Mouse (Mus musculus): ENCODE data around the gene Ap4b1. TPM values are rescaled to one million over a fixed set of nuclear protein-coding genes. Genes with fewer than 3 reads are reported as not detected.
A peak's percentile ranks its signal among the peaks of the same experiment; 100 is the strongest.
"Not testable (repeated sequence)": the region's sequence is repeated elsewhere in the genome, so short reads cannot be mapped to it uniquely, and the experiment has no call there.

Gene Ap4b1
- polyA plus RNA-seq, 1 experiment from 2014 or later = 5.2 TPM

DNA sequence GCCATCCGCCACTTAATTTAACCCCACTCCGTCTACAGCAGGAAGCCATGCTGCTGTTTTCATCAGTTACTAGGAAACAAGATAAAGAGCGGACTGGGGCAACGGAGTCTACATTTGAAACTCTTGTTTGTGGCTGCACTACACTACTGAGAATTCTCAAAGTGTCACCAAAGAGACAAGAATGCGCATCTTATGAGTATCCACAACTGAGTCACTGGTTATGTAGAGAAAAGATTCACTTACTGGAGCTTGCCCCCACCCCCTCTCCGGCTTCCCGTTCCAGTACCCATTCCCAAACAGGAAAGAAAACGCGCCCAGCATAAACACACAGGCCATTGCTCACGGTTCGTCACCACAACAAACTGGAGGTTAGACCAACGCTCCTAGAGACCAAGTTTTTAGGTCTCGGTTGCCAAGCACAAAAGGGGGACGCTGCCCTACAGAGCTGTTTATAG lies 19.4 kb upstream of the Ap4b1 start:
- H3K36me3 ChIP-seq (ENCODE audit: inconsistent target) = no peaks in the 10 kb centered on the region
- H3K4me3 ChIP-seq (ENCODE audit: inconsistent target) = peak overlapping the region; percentile 88
- under 1% methylated on average over 14 of the region's 14 CpGs for WGBS (ENCODE audit: missing documents)
- peak overlapping the region; percentile 60 for H3K27ac ChIP-seq
- H3K79me2 ChIP-seq (ENCODE audit: inconsistent target) = peaks cover 58% of the 10 kb centered on the region

DNA sequence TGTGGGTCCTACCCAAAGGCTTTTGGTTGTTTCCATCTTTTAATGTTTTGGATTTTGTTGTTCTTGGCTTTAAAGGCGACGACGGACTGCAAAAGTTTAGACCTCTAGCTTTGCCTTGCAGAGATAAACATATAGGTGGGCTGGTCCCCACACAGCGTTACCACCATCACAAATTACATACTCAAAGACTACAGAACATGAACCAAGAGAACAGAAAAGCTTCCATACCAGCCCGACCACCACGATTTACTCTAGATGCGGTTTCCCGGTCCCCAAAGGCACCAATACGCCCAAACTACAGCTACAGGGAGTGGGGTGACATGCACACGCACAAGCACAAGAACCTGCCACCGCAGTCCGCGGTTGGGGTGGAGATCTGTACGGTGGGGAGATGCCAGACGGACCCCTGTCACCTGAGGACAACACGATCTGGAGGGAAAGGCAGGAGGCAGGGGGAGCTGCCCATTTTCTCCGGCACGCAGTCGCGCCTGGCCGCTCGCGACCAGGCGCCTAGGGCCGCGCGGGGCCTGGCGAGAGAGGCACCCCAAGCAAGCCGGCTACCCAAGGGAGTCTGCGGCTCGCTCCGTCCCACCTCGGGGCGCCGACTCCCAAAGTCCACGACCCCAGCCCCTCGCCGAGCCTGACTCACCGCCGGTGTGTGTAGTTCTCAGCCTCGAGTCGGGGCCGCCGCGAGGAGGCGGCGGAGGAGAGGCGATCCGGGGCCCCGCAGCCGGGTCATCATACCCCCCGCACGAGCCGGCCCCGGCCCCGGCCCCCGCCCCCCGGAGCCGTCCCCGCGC lies 18.8 kb upstream of the Ap4b1 start:
- H3K36me3 ChIP-seq (ENCODE audit: inconsistent target) = no peaks in the 10 kb centered on the region
- under 1% methylated on average over 47 of the region's 61 CpGs for WGBS (ENCODE audit: missing documents)
- H3K4me3 ChIP-seq (ENCODE audit: inconsistent target) = peak overlapping the region; percentile 88
- peak overlapping the region; percentile 60 for H3K27ac ChIP-seq
- H3K79me2 ChIP-seq (ENCODE audit: inconsistent target) = peaks cover 51% of the 10 kb centered on the region

DNA sequence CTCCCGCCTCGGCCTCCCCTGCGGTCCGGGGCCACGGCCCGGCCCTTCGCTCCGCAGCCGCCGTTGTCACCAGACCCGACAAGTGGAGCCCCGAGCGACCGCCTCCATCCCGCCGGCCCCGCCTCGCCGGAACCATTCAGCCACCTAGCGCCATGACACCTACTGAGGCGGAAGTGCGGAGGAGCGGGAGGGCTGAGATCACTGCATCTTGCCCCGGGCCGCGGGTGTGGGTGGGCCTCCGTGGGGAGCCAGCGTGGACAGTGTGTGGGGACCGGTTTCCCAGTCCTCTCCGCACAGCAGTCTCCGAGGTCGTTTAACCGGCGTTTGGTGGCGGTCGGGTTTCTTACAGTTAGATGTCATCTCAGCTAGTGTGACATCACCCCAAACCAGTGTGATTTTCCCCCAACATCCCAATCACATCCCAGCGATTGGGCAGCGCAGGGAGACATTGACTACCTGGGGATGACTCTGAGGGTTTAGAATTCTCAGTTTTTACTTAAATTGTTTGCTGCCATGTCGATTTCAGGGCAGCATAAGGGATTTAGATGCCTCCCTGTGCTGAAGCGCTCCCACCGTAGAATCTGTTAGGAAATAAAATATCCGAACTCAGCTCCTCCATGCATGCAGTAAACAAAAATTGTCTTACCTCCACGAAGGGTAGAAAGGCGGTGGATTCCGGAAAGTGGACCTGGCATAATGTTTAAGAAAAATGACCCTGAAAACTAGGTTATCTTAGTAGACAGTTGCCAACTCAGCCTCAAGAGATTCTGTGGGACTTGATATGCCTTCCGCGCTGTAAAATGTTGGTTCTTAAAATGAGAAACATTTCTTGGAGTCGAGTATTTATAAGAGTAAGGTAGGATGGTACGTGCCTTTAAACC lies 17.9 kb upstream of the Ap4b1 start, which contains the start of gene Hipk1:
Gene Hipk1, minus strand, starts transcription at position 334 of the 881 bp plus-strand sequence.
- H3K79me2 ChIP-seq (ENCODE audit: inconsistent target) = peaks cover 42% of the 10 kb centered on the region
- WGBS (ENCODE audit: missing documents) = 18% methylated on average over 42 of the region's 49 CpGs
- H3K4me3 ChIP-seq (ENCODE audit: inconsistent target) = peak within 1 kb of the TSS; percentile 88
- H3K36me3 ChIP-seq (ENCODE audit: inconsistent target) = no peaks in the 10 kb centered on the region
- H3K27ac ChIP-seq = peak within 1 kb of the TSS; percentile 61

DNA sequence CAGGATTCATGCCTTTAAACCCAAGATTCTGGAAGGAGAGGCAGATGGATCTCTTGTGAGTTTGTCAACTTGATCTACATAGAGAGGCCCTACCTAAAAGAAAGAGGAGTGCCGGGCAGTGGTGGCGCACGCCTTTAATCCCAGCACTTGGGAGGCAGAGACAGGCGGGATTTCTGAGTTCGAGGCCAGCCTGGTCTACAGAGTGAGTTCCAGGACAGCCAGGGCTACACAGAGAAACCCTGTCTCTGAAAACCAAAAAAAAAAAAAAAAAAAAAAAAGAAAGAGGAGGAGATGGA lies 17.3 kb upstream of the Ap4b1 start:
- 96% methylated on average over 3 of the region's 5 CpGs for WGBS (ENCODE audit: missing documents)
- H3K4me3 ChIP-seq (ENCODE audit: inconsistent target) = not testable (repeated sequence)

DNA sequence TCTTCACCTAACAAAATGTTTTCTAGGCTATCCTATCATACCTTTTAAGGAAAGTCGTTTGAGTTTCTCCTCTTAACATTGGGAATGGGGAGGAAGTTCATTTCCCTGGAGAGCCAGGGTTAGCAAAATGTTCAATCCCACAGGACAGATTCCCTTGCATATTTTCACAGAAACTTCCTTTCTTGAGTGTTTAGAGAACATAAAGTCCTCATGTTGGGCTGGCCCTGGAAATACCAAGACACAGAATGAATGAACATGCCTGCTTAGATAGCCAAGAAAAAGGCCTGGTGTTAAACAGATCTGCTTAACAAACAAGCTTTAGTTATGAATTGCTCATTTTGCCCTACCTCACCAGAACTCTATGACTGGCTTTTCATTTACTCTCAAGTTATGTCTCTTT lies 16.8 kb upstream of the Ap4b1 start:
- Histone ChIP-seq H3K4me3 (ENCODE audit: inconsistent target) (no peak overlapping the region), H3K36me3 (ENCODE audit: inconsistent target) (no peaks in the 10 kb centered on the region), H3K27ac (no peak overlapping the region), H3K79me2 (ENCODE audit: inconsistent target) (peaks cover 31% of the 10 kb centered on the region)
- WGBS (ENCODE audit: missing documents) = 71% methylated on average over 1 of the region's 1 CpGs

More for the DNA sequence above, 17.3 kb upstream of the Ap4b1 start:
- H3K79me2 ChIP-seq (ENCODE audit: inconsistent target) = peaks cover 36% of the 10 kb centered on the region
- H3K36me3 ChIP-seq (ENCODE audit: inconsistent target); H3K27ac ChIP-seq: not testable (repeated sequence)

DNA sequence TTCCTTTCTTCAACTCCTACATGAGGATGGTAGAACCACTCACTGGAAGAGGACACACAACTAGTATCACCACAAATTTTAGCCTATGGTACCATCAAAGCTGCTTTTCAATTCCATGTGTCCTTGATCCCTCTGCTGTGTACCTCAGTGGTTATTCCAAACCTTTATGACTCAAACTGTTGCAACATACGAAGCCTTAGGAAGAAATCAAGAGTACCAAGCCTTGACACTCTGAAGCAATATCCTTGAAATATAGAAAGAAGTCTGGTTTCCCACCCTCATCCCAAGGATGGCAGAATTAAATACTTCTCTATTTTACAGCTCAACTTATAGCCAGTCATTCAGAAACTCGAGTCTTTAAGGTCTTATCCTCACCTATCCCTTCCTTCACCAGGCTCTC lies 12.9 kb upstream of the Ap4b1 start:
- no peaks in the 10 kb centered on the region for H3K79me2 ChIP-seq (ENCODE audit: inconsistent target)
- no peaks in the 10 kb centered on the region for H3K36me3 ChIP-seq (ENCODE audit: inconsistent target)
- H3K27ac ChIP-seq = no peak overlapping the region
- WGBS (ENCODE audit: missing documents) = 35% methylated on average over 2 of the region's 2 CpGs
- no peak overlapping the region for H3K4me3 ChIP-seq (ENCODE audit: inconsistent target)

DNA sequence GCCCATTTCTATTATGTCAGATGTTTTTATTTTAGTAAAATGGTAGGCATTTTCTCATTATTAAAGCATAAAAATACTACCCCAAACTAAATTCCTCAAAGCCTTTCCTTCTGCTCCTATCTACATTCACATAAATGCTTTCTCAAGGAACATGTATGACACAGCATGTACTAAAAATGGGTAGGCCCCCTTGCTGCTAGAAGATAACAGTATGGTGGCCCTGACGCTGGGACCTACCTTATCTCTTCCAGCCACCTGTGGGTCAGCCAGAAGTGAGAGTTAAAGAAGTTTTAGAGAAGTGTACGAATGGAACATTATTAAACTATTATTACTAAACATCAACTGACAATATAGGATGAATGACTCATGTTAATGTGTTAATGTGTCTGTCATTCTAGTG lies 9.8 kb upstream of the Ap4b1 start:
- Histone ChIP-seq H3K4me3 (ENCODE audit: inconsistent target) (no peak overlapping the region), H3K27ac (no peak overlapping the region), H3K36me3 (ENCODE audit: inconsistent target) (no peaks in the 10 kb centered on the region; the same call in 1 of the 2 replicates), H3K79me2 (ENCODE audit: inconsistent target) (peaks cover 12% of the 10 kb centered on the region; the same call in 1 of the 2 replicates)
- 43% methylated on average over 2 of the region's 2 CpGs for WGBS (ENCODE audit: missing documents)

DNA sequence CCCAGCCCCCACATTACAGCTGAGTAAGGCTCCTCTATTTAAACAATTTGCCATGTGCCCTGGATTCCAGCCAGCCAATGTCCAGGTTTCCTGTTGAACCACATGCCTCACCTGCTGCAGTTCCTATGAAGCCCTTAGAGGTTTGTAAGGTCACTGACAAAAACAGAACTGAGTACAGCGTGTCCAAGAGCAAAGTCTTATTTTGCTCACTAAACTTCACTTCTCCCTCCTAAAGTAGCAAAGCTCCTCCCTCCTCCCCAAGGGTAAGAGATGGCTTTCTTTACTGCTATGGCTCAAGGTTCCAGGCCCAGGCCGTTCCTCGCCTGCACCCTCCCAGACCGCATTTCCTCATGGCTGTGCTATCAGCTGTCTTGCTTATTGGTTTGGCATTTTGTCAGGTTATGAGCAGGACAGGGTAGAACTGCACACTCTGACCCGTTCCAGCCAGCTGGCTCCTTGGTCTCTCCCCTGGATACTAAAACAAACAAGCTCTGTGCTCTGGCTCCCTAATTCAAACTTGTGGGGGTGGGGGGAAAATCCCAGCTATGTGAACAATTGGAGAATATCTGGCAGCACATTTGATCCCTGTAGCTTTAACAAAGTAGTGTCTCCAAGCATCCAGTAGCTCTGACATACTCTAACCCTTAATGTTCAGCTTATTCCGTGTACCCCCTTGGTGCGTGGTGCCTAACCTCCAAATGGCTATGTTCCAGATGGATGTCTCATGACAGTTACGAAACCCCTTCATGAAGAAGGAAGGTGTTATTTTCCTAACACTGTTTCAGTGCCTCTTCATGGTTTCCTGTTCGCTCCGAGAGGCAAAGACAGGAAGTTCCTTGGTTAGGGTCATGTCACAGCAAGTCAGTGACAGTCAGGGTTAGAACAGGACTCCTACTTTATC lies 7.4 kb upstream of the Ap4b1 start:
- WGBS (ENCODE audit: missing documents) = 2% methylated on average over 10 of the region's 10 CpGs
- H3K36me3 ChIP-seq (ENCODE audit: inconsistent target) = no peaks in the 10 kb centered on the region; the same call in 1 of the 2 replicates
- no peak overlapping the region for H3K4me3 ChIP-seq (ENCODE audit: inconsistent target)

DNA sequence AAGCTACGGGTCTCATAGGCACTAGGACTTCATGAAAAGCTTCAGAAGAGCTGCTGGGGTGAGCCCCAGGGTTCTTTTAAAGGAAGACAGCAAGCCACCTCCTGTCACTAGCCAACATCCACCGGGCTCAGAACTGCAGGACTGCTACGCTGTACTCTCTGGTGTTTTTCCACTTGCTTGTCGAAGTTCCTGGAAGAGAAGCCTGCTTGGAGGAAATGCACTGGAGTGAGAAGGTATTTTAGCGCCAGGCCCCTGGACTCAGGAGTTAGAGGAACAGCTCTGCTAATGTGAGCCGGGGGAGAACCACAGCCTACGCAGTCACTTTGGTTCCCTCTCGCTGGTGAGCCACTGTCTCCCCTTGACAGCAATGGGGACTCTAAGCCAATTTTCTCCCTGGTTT lies 6.5 kb upstream of the Ap4b1 start:
- no peak overlapping the region for H3K4me3 ChIP-seq (ENCODE audit: inconsistent target)
- peak overlapping the region; percentile 98 for H3K27ac ChIP-seq
- peaks cover 37% of the 10 kb centered on the region for H3K79me2 ChIP-seq (ENCODE audit: inconsistent target)
- 27% methylated on average over 8 of the region's 8 CpGs for WGBS (ENCODE audit: missing documents)
- H3K36me3 ChIP-seq (ENCODE audit: inconsistent target) = no peaks in the 10 kb centered on the region; the same call in 1 of the 2 replicates

More for the DNA sequence above, 7.4 kb upstream of the Ap4b1 start:
- peaks cover 27% of the 10 kb centered on the region; the same call in 1 of the 2 replicates for H3K79me2 ChIP-seq (ENCODE audit: inconsistent target)
- H3K27ac ChIP-seq = peak overlapping the region; percentile 98

DNA sequence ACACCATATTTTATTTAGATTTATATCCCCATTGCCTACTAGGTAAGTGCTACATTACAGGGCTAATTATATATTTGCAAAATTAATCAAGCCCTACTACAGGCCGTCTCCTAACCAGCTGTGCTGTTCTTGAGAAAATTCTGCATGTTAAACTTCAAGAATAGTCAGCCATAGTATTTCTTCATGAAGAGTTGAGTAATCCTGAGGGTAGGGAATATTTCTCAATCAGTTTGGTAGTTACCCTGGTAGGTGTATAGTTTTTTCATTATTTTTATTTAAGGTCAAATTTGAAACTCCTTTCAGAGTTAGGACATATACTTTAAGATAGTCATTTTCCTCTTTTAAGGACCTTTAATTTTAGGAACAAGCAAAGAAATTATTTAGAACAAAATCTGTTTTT lies 3.6 kb upstream of the Ap4b1 start:
- peak overlapping the region; percentile 31 for H3K27ac ChIP-seq

DNA sequence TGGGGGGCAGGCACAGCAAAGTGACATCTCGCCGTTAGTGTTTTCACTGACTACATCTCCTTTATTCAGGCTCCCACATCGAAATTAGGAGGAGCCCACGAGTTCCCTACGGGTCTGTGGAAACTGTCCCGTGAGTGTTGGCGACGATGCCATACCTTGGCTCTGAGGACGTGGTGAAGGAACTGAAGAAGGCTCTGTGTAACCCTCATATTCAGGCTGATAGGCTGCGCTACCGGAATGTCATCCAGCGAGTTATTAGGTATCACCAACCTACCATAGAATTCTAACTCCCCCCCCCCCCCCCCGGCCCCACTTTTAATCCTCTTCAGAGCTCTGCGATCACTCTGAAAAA lies 455 bp downstream of the Ap4b1 start:
- Histone ChIP-seq H3K79me2 (ENCODE audit: inconsistent target) (peaks cover 51% of the 10 kb centered on the region), H3K27ac (peak overlapping the region; percentile 83), H3K36me3 (ENCODE audit: inconsistent target) (peaks cover 23% of the 10 kb centered on the region), H3K4me3 (ENCODE audit: inconsistent target) (peak overlapping the region; percentile 78)
- under 1% methylated on average over 13 of the region's 14 CpGs for WGBS (ENCODE audit: missing documents)

More for the DNA sequence above, 3.6 kb upstream of the Ap4b1 start:
- Histone ChIP-seq H3K79me2 (ENCODE audit: inconsistent target) (peaks cover 55% of the 10 kb centered on the region), H3K36me3 (ENCODE audit: inconsistent target) (no peaks in the 10 kb centered on the region; the same call in 1 of the 2 replicates), H3K4me3 (ENCODE audit: inconsistent target) (no peak overlapping the region)
- 50% methylated on average over 1 of the region's 1 CpGs for WGBS (ENCODE audit: missing documents)

DNA sequence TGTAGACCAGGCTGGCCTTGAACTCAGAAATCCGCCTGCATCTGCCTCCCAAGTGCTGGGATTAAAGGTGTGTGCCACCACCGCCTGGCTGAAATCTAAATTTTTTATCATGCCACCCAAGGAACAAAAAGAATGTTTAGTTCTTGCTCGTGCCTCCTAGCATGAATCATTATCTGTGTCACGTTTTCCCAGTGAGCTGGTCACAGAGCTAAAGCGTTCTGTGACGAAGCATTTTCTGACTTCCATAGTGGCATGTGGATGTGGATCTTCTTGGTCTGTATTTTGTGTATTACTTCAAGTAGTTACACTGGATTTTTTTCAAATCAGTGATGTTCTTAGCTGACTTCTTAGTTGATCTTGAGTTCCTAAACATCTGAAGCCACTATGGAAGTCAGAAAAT lies 1.6 kb downstream of the Ap4b1 start:
- H3K27ac ChIP-seq = no peak overlapping the region
- no peak overlapping the region for H3K4me3 ChIP-seq (ENCODE audit: inconsistent target)
- WGBS (ENCODE audit: missing documents) = 94% methylated on average over 6 of the region's 6 CpGs

DNA sequence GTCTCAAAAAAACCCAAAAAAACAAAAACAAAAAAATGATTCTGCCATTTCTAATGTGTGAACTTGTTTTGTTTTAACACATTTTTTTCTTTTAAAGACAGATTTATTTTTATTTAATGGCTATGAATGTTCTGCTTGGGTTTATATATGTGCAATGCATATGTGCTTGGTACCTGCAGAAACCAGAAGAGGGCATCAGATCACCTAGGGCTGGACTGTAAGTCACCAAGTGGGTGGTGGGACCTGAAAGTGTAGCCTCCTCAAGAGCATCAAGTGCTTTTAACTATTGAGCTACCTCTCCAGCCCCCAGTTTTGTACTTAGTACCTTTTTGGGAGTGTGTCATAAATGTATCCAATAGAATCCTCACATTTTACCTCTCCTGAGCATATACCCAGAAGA lies 18.2 kb downstream of the Ap4b1 start:
- H3K36me3 ChIP-seq (ENCODE audit: inconsistent target) = no peaks in the 10 kb centered on the region
- no peaks in the 10 kb centered on the region for H3K79me2 ChIP-seq (ENCODE audit: inconsistent target)
- H3K4me3 ChIP-seq (ENCODE audit: inconsistent target) = no peak overlapping the region
- H3K27ac ChIP-seq = no peak overlapping the region

More for the DNA sequence above, 1.6 kb downstream of the Ap4b1 start:
- Histone ChIP-seq H3K36me3 (ENCODE audit: inconsistent target) (peaks cover 30% of the 10 kb centered on the region), H3K79me2 (ENCODE audit: inconsistent target) (peaks cover 45% of the 10 kb centered on the region)

DNA sequence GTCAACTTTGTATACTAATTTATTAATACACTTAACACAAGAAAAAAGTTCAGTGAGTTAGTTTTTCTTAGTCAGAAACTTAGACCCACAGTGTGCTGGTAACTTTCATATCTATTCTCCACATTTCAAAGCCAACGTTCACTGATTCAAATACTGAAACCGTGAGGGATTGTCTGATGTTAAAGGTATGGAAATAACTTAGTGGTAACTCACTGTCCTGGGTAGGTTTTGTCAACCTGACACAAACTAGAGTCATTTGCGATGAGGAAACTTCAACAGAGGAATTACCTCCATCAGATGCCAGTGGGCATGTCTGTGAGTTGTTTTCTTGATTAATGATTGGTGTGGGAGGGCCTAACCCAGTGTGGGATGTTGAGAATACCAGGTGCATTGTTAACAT lies 19.7 kb downstream of the Ap4b1 start:
- 85% methylated on average over 3 of the region's 3 CpGs for WGBS (ENCODE audit: missing documents)
- H3K36me3 ChIP-seq (ENCODE audit: inconsistent target) = no peaks in the 10 kb centered on the region
- H3K27ac ChIP-seq = no peak overlapping the region
- H3K79me2 ChIP-seq (ENCODE audit: inconsistent target) = no peaks in the 10 kb centered on the region
- H3K4me3 ChIP-seq (ENCODE audit: inconsistent target) = no peak overlapping the region

Measured in macrophage (primary cell).